Mouse (Mus musculus) T-cell, adult 66 days (primary cell): ENCODE measurements around the gene Gm4133. TPM values are rescaled to one million over a fixed set of nuclear protein-coding genes. Genes with fewer than 3 reads are reported as not detected.

Source experiments
- total RNA-seq, 2 experiments: library from RNA; stranded (reverse); gene quantifications; 3 replicates in 1 of 2; 4 replicates in 1 of 2; pipeline ENCODE4 v1.2.4; 2023

The Gm4133 gene
- total RNA-seq, result not detected

GRCm38 (mm10) chr7:20333965-20334364 is at the start of gene Gm4133:
Gene Gm4133 (minus strand): TSS chr7:20334065.

GRCm38 (mm10) chr7:20375310-20375709 is 41.4 kb upstream of the Gm4133 start, which contains the start of gene Gm5728:
Gene Gm5728 (minus strand): TSS chr7:20375410.

Other genes with a start within 250 kb of the Gm4133 start
- not detected for gene Vmn1r91, start 234.4 kb downstream of the Gm4133 start, total RNA-seq
- not detected for gene Gm16442, start 211.5 kb downstream of the Gm4133 start, total RNA-seq
- gene Vmn1r93, start 195.0 kb downstream of the Gm4133 start, total RNA-seq, result not detected
- not detected for gene Vmn1r94, start 165.7 kb downstream of the Gm4133 start, total RNA-seq
- gene Vmn1r95, start 140.4 kb downstream of the Gm4133 start, total RNA-seq, result not detected
- not detected for gene Gm6164, start 128.5 kb downstream of the Gm4133 start, total RNA-seq
- gene Gm4498, start 100.2 kb downstream of the Gm4133 start, total RNA-seq, result not detected
- gene Gm5890, start 71.2 kb downstream of the Gm4133 start, total RNA-seq, result not detected
- gene Gm5728, start 41.3 kb upstream of the Gm4133 start, total RNA-seq, result not detected
- not detected for gene Vmn1r100, start 83.9 kb upstream of the Gm4133 start, total RNA-seq
- not detected for gene Vmn1r101, start 108.5 kb upstream of the Gm4133 start, total RNA-seq
- not detected for gene Gm10670, start 140.9 kb upstream of the Gm4133 start, total RNA-seq
- gene Vmn1r103, start 176.5 kb upstream of the Gm4133 start, total RNA-seq, result not detected
- gene Vmn1r104, start 199.8 kb upstream of the Gm4133 start, total RNA-seq, result not detected
- not detected for gene Gm5726, start 211.7 kb upstream of the Gm4133 start, total RNA-seq
- gene Gm4141, start 242.2 kb upstream of the Gm4133 start, total RNA-seq, result not detected